Mouse (Mus musculus) cerebellum, adult 2 months (tissue): ENCODE measurements around the gene Arhgap31. TPM values are rescaled to one million over a fixed set of nuclear protein-coding genes. Genes with fewer than 3 reads are reported as not detected.

Source experiments
- DNase-seq, 2 experiments: peaks; one replicate each; pipeline ENCODE4 v3.0.0; 2021
- H3K27ac ChIP-seq: fragments of 200-500 bp; 2 replicates; pipeline ENCODE4 v1.5.1; 2012; ENCODE audit warnings: low read length, control low read depth, inconsistent platforms; ENCODE audit not compliant: insufficient read depth
- H3K27me3 ChIP-seq: fragments of 200-500 bp; 2 replicates; pipeline ENCODE4 v1.6.1; 2012; ENCODE audit warnings: inconsistent platforms, mild to moderate bottlenecking, low read length, moderate library complexity; ENCODE audit not compliant: control insufficient read depth, insufficient read depth
- H3K4me1 ChIP-seq: fragments of 200-500 bp; 2 replicates; pipeline ENCODE4 v1.6.1; 2011; ENCODE audit warnings: low read length; ENCODE audit not compliant: control insufficient read depth, insufficient read depth
- H3K4me3 ChIP-seq: fragments of 200-500 bp; replicated peaks from 2 replicates; pipeline ENCODE3; 2011; ENCODE audit warnings: mild to moderate bottlenecking, low read depth, low read length, control low read depth; ENCODE audit not compliant: insufficient read depth
- CTCF ChIP-seq: fragments of 200-500 bp; IDR thresholded peaks from 2 replicates; pipeline ENCODE4 v1.5.1; 2011; ENCODE audit warnings: low read depth, mild to moderate bottlenecking, control low read depth, low read length, moderate library complexity, borderline replicate concordance; ENCODE audit not compliant: insufficient read depth
- POLR2A ChIP-seq: fragments of 200-500 bp; IDR thresholded peaks from 2 replicates; pipeline ENCODE4 v1.6.1; 2011; ENCODE audit warnings: low read length, control low read depth, borderline replicate concordance; ENCODE audit not compliant: insufficient read depth
- WGBS: fragments of 180-500 bp; shearing (Covaris S2); methylation state at CpG from one replicate; pipeline ENCODE4 v1.1.7; 2018; 5-methylcytosine and 5-hydroxymethylcytosine counted together
- polyA plus RNA-seq: library from polyadenylated mRNA; depleted of rRNA; stranded (reverse); fragments of >200 nt; gene quantifications from 2 replicates; pipeline ENCODE4 v1.2.3, GENCODE M21; 2012

Arhgap31 gene
- polyA plus RNA-seq, 1 experiment, result 17.3 TPM

DNA sequence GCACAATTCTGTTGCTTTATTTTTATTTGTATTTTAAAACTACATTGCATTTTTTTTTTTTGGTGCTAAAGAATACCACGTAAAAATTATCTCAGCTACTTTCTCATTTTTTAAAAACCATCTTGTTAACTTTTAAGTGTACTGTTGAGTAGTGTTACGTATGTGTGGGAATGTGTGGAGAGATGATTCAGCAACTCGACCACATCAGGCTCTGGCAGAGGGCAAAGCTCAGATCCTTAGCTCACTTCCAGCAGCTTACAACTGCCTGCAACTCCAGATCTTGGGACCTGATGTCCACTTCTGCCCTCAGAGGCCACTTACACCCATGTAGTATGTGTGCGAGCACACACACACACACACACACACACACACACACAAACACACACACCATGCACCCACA is 43.5 kb upstream of the Arhgap31 start:
- 72% methylated on average over 4 of the region's 4 CpGs for WGBS
- Histone ChIP-seq H3K4me3 (no peak overlapping the region), H3K27me3 (no peaks in the 10 kb centered on the region), H3K4me1 (no peaks in the 10 kb centered on the region), H3K27ac (no peak overlapping the region)
- TF ChIP-seq POLR2A, result no peak
- no peak for TF ChIP-seq CTCF
- no peak for DNase-seq

DNA sequence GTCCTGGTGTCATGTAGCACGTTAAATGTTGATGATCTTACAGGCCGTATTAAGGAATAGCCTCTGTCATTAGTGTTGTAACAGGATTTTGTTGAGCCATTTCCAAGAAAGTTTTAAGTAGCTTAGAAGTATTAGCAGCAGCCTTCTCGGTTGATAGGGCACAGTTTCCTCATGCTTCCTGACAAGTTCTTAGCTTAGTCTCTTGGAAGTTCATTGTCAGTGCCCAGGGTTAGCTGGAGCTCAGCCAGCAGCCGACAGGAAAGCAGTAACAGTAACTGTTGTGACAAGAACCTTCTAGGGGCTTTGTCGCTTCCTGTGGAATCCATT is 43.1 kb upstream of the Arhgap31 start:
- 19% methylated on average over 5 of the region's 5 CpGs for WGBS
- H3K27ac ChIP-seq, result no peak overlapping the region
- no peak for DNase-seq

DNA sequence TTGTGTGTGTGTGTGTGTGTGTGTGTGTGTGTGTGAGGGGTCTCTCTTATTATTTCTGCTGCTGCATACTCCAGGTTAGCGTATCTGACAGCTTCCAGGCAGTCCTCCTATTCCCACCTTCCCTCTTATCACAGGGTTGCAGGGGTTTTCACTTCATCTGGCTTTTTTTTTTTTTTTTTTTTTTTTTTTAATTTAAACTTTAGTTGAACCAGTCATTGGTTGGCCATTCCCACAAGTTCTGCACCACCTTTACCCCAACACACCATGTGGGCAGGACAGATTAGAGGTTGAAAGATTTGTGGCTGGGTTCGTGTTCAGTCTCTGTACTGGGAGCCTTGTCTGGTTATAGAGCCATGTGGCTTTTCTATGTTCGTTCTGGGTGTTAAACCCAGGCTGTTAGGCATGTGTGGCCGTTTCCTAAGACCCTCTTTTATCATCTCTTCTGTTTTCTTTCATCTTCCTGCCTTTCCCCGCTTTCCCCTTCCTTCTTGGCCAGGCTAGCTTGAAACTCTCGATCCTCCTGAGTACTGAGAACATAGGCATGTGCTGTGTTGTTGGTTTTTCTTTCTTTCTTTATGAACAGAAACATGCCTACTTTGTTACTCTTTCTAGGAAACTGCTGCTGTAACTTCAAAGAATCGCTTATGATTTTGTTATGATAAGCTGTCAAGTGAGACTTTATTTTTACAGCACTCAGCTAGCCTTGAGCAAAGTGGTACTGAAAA is 42.5 kb upstream of the Arhgap31 start:
- no peak overlapping the region for H3K4me3 ChIP-seq
- no peak for DNase-seq
- no peaks in the 10 kb centered on the region for H3K4me1 ChIP-seq
- 55% methylated on average over 7 of the region's 7 CpGs for WGBS
- TF ChIP-seq CTCF (no peak), POLR2A (no peak)
- no peaks in the 10 kb centered on the region for H3K27me3 ChIP-seq
- no peak overlapping the region for H3K27ac ChIP-seq

More for the DNA sequence above, 43.1 kb upstream of the Arhgap31 start:
- no peak for TF ChIP-seq POLR2A
- no peak for TF ChIP-seq CTCF
- Histone ChIP-seq H3K27me3 (no peaks in the 10 kb centered on the region), H3K4me1 (no peaks in the 10 kb centered on the region), H3K4me3 (no peak overlapping the region)

DNA sequence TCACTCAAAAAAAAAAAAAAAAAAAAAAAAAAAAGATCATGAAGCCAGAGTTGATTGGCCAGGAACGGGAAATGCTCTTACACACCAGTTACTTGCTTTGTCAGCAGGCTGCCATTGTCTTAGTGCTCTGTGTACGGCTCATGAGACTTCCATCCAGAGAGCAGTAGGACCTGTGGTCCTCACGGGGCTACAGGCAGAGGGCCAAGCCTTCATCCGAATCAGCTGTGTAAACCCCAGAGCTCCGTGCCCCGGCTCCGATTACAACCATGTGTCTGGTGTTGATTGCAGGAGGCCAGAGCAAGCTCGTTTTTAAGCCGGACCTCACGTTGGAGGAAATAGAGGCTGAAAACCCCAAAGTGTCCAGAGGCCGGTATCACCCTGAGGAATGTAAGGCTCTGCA is 40.6 kb upstream of the Arhgap31 start:
- Histone ChIP-seq H3K4me1 (no peaks in the 10 kb centered on the region), H3K4me3 (no peak overlapping the region), H3K27ac (no peak overlapping the region), H3K27me3 (no peaks in the 10 kb centered on the region)
- 48% methylated on average over 11 of the region's 11 CpGs for WGBS
- TF ChIP-seq POLR2A, result no peak
- DNase-seq, result no peak

DNA sequence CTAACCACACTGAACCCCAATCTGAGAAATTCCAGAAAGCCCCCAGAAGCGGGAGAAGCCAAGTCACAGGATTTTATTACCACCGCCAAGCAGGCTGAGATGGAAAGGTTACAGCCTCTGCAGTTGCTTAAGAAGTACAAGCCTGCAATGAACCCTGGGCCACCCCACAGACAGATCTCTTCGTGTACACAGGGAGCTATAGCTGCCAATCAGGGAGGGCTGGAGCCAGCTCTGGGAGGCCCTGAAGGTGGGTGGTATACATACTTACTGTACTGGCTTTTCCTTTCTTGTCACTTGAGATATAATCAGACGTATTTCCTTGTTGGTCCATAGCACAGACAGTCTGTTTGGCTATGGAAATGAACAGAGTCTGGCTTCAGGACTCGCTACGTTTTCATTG is 37.7 kb upstream of the Arhgap31 start:
- Histone ChIP-seq H3K4me3 (no peak overlapping the region), H3K27me3 (no peaks in the 10 kb centered on the region), H3K4me1 (no peaks in the 10 kb centered on the region), H3K27ac (no peak overlapping the region)
- no peak for DNase-seq
- TF ChIP-seq CTCF, result no peak
- no peak for TF ChIP-seq POLR2A
- WGBS, result 79% methylated on average over 6 of the region's 6 CpGs

DNA sequence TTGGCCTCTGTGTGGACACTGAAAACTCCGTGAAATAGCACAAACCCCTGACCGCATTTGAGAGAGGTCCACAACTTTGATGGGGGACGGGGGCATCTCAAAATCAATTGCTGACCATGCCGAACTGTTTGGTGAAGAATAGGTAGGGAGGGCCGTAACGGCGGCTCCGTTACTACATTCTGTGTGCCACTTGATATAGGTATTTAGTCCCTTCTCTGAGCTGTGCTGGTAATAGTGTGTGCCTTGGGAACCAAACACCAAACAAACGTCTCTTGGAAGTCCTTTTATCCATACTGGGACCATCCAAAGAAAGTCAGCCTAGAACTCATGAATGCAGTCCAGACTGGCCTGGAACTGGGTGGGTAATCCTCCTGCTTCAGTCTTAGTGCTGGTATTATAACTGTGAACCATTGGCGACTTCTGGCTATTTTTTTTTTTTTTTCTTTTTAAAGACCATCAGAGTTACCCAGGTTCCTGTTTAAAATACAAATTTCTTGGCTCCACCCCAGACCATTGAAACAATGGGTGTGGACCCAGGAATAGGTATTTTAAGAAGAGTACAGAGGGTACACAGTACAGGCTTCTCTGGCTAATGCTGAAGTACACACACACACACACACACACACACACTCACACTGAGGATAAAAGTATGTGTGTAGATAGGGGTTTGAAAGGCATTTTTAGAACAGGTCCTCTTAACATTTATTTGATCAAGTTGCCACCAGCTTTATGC is 31.0 kb upstream of the Arhgap31 start:
- DNase-seq, result no peak
- TF ChIP-seq CTCF, result no peak
- TF ChIP-seq POLR2A, result no peak
- Histone ChIP-seq H3K4me3 (no peak overlapping the region), H3K27me3 (no peaks in the 10 kb centered on the region), H3K4me1 (no peaks in the 10 kb centered on the region), H3K27ac (no peak overlapping the region)
- WGBS, result 93% methylated on average over 10 of the region's 10 CpGs

DNA sequence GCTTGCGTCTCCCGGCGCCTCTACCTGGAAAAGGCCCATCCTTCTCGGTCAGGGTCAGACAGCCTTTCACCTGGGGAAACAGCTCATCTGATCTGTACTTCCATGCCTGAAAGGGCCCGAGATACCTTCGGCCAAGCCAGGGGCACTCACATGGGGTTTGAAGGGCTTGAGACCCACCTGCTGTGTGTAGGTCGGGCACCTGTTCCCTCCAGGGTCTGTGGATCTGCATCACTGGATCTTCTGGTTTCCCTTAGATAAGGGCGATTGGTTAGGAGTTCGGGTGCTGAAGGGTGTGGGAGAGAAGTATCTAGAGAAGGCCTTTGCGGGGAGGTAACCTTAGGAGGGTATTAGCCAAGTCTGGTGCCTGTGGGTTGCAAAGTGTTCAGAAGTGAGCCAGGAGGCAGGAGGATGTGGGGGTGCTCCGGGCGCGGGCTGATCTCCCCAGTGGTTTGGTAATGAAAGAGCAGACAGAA is 29.6 kb upstream of the Arhgap31 start:
- WGBS, result under 1% methylated on average over 13 of the region's 13 CpGs
- Histone ChIP-seq H3K4me1 (no peaks in the 10 kb centered on the region), H3K4me3 (peak overlapping the region; percentile 99), H3K27me3 (no peaks in the 10 kb centered on the region), H3K27ac (peak overlapping the region; percentile 76)
- TF ChIP-seq POLR2A, result no peak
- TF ChIP-seq CTCF, result 0 out of 2 replicates have a peak, but pooled peaks have one; percentile 2
- DNase-seq, result peak; percentile 36 to 68

DNA sequence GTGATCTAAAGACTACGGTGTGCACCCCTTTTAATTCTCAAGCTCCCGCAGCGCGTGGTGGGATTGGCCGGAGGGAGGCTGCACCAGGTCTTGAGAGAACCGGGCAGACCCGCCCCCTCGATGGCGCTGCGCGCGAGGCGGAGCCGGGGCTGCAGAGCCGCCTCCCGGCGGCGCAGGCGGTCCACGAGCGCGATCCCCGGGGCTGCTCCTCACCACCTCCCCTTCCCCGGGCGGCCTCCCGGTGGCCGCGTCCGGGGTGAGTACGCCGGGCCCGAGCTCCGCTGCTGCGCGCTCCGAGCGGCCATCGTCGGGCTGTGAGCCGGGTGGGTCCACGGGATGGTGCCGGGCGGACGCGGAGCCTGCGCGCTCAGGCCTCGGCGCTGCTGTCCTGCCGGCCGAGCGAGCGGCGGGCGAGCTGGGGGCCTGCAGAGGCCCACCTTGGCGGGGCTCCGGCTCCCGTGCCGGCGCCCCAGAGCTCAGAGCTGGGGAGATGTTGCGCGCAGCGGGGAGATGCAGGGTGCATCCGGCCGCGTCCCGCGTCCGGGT is 29.1 kb upstream of the Arhgap31 start, which contains the start of gene B4galt4:
Gene B4galt4 (plus strand): TSS at position 152 of the 546 bp plus-strand sequence.
- WGBS, result under 1% methylated on average over 67 of the region's 69 CpGs
- 0 out of 2 replicates have a peak, but pooled peaks have one; percentile 31 for TF ChIP-seq POLR2A
- no peak for TF ChIP-seq CTCF
- peak; percentile 75 to 80 for DNase-seq
- Histone ChIP-seq H3K27ac (peak within 1 kb of the TSS; percentile 76), H3K4me3 (peak within 1 kb of the TSS; percentile 99), H3K27me3 (no peaks in the 10 kb centered on the region), H3K4me1 (no peaks in the 10 kb centered on the region)
